Mouse (Mus musculus) ES-Bruce4 (cell line): ENCODE measurements around the gene Abce1.

ENCODE experiments used
- EP300 ChIP-seq: IDR thresholded peaks from 2 replicates; pipeline ENCODE4 v1.6.1; 2011; ENCODE audit warnings: low read depth, low read length; ENCODE audit not compliant: insufficient read depth
- POLR2A ChIP-seq: IDR thresholded peaks from one replicate; pipeline ENCODE4 v1.8.1; 2011; ENCODE audit warnings: low read length; ENCODE audit not compliant: insufficient read depth

DNA sequence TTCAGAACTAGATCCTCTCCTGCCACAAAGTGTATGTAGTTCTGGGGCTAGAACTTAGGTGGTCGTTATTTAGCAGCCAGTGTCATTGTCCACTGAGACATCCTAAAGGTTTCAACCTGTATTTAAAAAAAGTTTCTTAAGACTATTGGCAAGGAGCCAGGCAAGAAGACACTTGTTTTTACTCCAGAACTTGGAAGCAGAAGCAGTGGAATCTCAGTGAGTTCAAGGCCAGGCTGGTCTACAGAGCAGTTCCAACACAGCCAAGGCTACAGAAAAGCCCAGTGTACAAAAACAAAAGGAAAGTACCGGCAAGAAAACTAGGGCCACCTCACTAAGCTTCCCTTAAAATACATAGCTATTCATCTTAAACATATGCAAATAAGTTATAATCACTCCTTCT is 19.0 kb downstream of the Abce1 start:
- TF ChIP-seq POLR2A (no peak), EP300 (no peak)
